Mouse (Mus musculus) hindbrain, postnatal 0 days (tissue): ENCODE data around the gene Catsperg1. TPM values are rescaled to one million over a fixed set of nuclear protein-coding genes. Genes with fewer than 3 reads are reported as not detected.

Experiments used
- ATAC-seq: fragments of 200-750 bp; cut with Nextera tagmentation; 2 replicates; pipeline ENCODE4 v1.8.0; 2017; ENCODE audit warnings: mild to moderate bottlenecking, moderate TSS enrichment, moderate library complexity
- DNase-seq: peaks from one replicate; pipeline ENCODE4 v3.0.0-alpha.2; 2015; ENCODE audit warnings: low spot score
- H3K27ac ChIP-seq: fragments of 300-500 bp; sonication (generic); 2 replicates; pipeline ENCODE4 v1.5.1; 2014; ENCODE audit warnings: mild to moderate bottlenecking
- H3K27me3 ChIP-seq: fragments of 300-500 bp; sonication (generic); 2 replicates; pipeline ENCODE4 v1.6.1; 2014; ENCODE audit warnings: low read length, mixed read lengths; ENCODE audit not compliant: insufficient read depth
- H3K36me3 ChIP-seq: fragments of 300-500 bp; sonication (generic); 2 replicates; pipeline ENCODE4 v1.6.1; 2014; ENCODE audit warnings: low read length, mixed read lengths; ENCODE audit not compliant: insufficient read depth
- H3K4me1 ChIP-seq: fragments of 300-500 bp; sonication (generic); 2 replicates; pipeline ENCODE4 v1.6.1; 2014; ENCODE audit warnings: antibody characterized with exemption, low read length, mixed read lengths; ENCODE audit not compliant: insufficient read depth
- H3K4me2 ChIP-seq: fragments of 300-500 bp; sonication (generic); 2 replicates; pipeline ENCODE4 v1.6.1; 2014; ENCODE audit warnings: low read depth, mild to moderate bottlenecking, low read length, moderate library complexity, mixed read lengths
- H3K4me3 ChIP-seq: fragments of 300-500 bp; sonication (generic); 2 replicates; pipeline ENCODE4 v1.5.1; 2014; ENCODE audit warnings: low read length
- H3K9ac ChIP-seq: fragments of 300-500 bp; sonication (generic); replicated peaks from 2 replicates; pipeline ENCODE4 v1.6.1; 2014; ENCODE audit warnings: mild to moderate bottlenecking, low read length, moderate library complexity, mixed read lengths
- H3K9me3 ChIP-seq: fragments of 300-500 bp; sonication (generic); 2 replicates; pipeline ENCODE4 v1.6.1; 2016; ENCODE audit warnings: low read length, mixed read lengths
- CTCF ChIP-seq: IDR thresholded peaks from 2 replicates; pipeline ENCODE4 v1.5.1; 2016; ENCODE audit warnings: antibody characterized with exemption, control low read depth, low read depth
- WGBS: fragments of 180-500 bp; shearing (Covaris S2); extraction: QIAGEN DNeasy Blood & Tissue Kit; methylation state at CpG from one replicate; pipeline ENCODE4 v1.1.7; 2014; 5-methylcytosine and 5-hydroxymethylcytosine counted together
- polyA plus RNA-seq: library from polyadenylated mRNA; unstranded; fragments of >200 nt; fragmentation: Nextera tagmentation; extraction: Ambion mirVana; gene quantifications from 2 replicates; pipeline ENCODE4 v1.2.1, GENCODE M21; 2015
- total RNA-seq: library from RNA; depleted of rRNA; stranded (reverse); fragments of >200 nt; gene quantifications from 2 replicates; pipeline ENCODE4 v1.2.3, GENCODE M21; 2014

Catsperg1 gene
- total and polyA plus RNA-seq, 2 experiments from 2014 or later: 0.95 to 2.4 TPM

- DNase-seq: no peak
- no peak overlapping the region for H3K27ac ChIP-seq
- no peak overlapping the region for H3K4me2 ChIP-seq
- TF ChIP-seq CTCF: no peak
- H3K36me3 ChIP-seq: peaks cover 17% of the 10 kb centered on the region
- no peaks in the 10 kb centered on the region for H3K9me3 ChIP-seq
- WGBS: 32% methylated on average over 9 of the region's 9 CpGs
- no peaks in the 10 kb centered on the region for H3K4me1 ChIP-seq
- H3K4me3 ChIP-seq: no peak overlapping the region
- ATAC-seq: no peak
- H3K27me3 ChIP-seq: no peaks in the 10 kb centered on the region
- H3K9ac ChIP-seq: no peak overlapping the region
Measured at GRCm38 (mm10) chr7:29162750-29163525, 50.9 kb downstream of the Catsperg1 start.

- no peak overlapping the region for H3K9ac ChIP-seq
- ATAC-seq: no peak
- no peak overlapping the region for H3K4me2 ChIP-seq
- no peak for DNase-seq
- H3K36me3 ChIP-seq: peaks cover 17% of the 10 kb centered on the region
- H3K27me3 ChIP-seq: no peaks in the 10 kb centered on the region
- TF ChIP-seq CTCF: no peak
- no peaks in the 10 kb centered on the region for H3K9me3 ChIP-seq
- 89% methylated on average over 5 of the region's 5 CpGs for WGBS
- H3K4me1 ChIP-seq: no peaks in the 10 kb centered on the region
- no peak overlapping the region for H3K4me3 ChIP-seq
- H3K27ac ChIP-seq: no peak overlapping the region
Measured at GRCm38 (mm10) chr7:29162294-29162693, 51.5 kb downstream of the Catsperg1 start.

GRCm38 (mm10) chr7:29158264-29158663 is 55.6 kb downstream of the Catsperg1 start:
- peaks cover 12% of the 10 kb centered on the region; the same call in 1 of the 2 replicates for H3K36me3 ChIP-seq
- H3K4me2 ChIP-seq: no peak overlapping the region
- ATAC-seq: no peak
- no peak overlapping the region for H3K4me3 ChIP-seq
- H3K27me3 ChIP-seq: no peaks in the 10 kb centered on the region
- H3K9ac ChIP-seq: no peak overlapping the region
- no peaks in the 10 kb centered on the region for H3K9me3 ChIP-seq
- WGBS: 7% methylated on average over 5 of the region's 5 CpGs
- H3K27ac ChIP-seq: no peak overlapping the region
- H3K4me1 ChIP-seq: 0 out of 2 replicates have a peak, but pooled peaks cover 3% of the 10 kb centered on the region
- TF ChIP-seq CTCF: no peak
- DNase-seq: peak; percentile 34

- ATAC-seq: peak; percentile 85
- TF ChIP-seq CTCF: peak; percentile 60
- 5% methylated on average over 52 of the region's 68 CpGs for WGBS
Measured at GRCm38 (mm10) chr7:29155838-29156782, 57.7 kb downstream of the Catsperg1 start, which contains the start of gene Fam98c. Gene Fam98c (minus strand): TSS chr7:29156234.

DNA sequence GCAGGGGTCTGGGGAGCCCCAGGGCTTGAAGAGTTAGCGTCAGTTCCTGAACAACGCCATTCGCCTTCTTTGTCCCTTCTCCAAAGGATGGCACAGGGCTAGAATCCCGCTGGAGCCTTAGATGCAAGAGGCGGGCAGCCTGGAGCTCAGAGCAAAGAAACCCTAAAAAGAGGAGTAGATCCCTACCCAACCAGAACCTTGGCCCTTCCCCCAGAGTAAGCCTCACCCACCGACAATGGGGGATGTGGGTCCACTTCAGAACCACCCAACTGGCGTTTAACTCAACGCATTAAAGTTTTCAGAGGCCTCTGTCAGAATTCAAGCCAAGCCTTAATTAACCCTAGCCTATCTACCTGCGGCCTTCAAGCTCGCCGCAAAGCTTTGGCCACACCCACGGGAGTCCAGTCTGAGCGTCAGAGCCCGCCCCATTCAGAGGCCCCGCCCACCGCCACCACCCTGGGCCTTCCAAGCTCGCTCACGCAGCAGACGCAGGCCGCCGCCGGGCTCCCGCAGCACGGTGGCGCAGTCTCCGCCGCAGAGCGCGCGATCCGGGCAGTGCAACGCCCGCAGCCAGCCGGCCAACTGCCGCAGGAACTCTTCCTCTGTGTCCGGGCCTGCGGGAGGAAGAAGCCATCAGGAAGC is 58.5 kb downstream of the Catsperg1 start:
- Histone ChIP-seq H3K27ac (peak overlapping the region; percentile 92), H3K36me3 (no peaks in the 10 kb centered on the region), H3K4me1 (0 out of 2 replicates have a peak, but pooled peaks cover 3% of the 10 kb centered on the region), H3K9me3 (no peaks in the 10 kb centered on the region), H3K4me2 (peak overlapping the region; percentile 92), H3K4me3 (peak overlapping the region; percentile 82), H3K27me3 (no peaks in the 10 kb centered on the region), H3K9ac (peak overlapping the region; percentile 80)
- ATAC-seq (peak; percentile 91), DNase-seq (peak; percentile 92)
- WGBS: 7% methylated on average over 36 of the region's 37 CpGs
- TF ChIP-seq CTCF: no peak

More at GRCm38 (mm10) chr7:29155838-29156782, 57.7 kb downstream of the Catsperg1 start, which contains the start of gene Fam98c:
- DNase-seq: peak; percentile 93
- Histone ChIP-seq H3K36me3 (peaks cover 4% of the 10 kb centered on the region; the same call in 1 of the 2 replicates), H3K9ac (peak within 1 kb of the TSS; percentile 80), H3K4me3 (peak within 1 kb of the TSS; percentile 82), H3K27me3 (no peaks in the 10 kb centered on the region), H3K4me1 (0 out of 2 replicates have a peak, but pooled peaks cover 3% of the 10 kb centered on the region), H3K27ac (peak within 1 kb of the TSS; percentile 92), H3K4me2 (peak within 1 kb of the TSS; percentile 92), H3K9me3 (no peaks in the 10 kb centered on the region)
